Mouse (Mus musculus): ENCODE measurements around the gene Ddx51. TPM values are rescaled to one million over a fixed set of nuclear protein-coding genes. Genes with fewer than 3 reads are reported as not detected.

The Ddx51 gene
- total RNA-seq, 1 experiment from 2014 or later: 4.9 TPM

DNA sequence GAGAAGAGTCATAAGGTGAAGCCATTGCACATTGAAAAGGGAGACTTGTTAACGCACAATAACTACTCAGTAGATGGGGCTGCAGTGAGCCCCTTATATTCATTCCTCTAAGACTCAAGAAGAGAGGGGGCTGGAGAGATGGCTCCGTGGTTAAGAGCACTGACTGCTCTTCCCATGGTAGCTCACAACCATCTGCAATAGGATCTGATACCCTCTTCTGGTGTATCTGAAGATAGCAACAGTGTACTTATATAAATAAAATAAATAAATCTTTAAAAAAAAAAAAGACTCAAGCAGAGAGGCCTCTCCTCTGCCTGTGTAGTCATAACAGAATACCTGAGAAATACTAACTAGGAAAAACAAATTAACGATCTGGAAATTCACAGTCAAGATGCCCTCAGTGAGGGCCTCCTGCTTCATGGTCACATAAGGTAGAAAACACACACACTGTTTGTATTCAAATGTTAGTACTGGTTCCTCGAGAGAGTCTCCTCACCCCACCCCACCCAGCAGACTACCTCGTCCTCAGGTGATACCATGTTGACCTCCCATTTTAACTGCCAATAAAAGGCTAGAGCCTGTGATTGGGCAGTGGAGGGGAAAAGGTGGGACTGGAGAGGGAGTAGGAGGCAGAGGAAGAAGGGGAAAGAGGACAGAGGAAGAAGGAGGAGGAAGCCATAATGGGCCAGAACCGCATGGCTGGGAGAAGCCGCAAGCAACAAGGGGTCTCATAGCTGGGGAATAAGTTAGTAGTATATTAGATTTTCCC lies 14.8 kb upstream of the Ddx51 start:
- no peak for ATAC-seq (replicated peaks in 1 of 2; ENCODE audit: insufficient read depth in 1 of 2, low FRiP score in 2 of 2, low TSS enrichment in 1 of 2, low read depth in 1 of 2, poor library complexity in 2 of 2, severe bottlenecking in 2 of 2)

DNA sequence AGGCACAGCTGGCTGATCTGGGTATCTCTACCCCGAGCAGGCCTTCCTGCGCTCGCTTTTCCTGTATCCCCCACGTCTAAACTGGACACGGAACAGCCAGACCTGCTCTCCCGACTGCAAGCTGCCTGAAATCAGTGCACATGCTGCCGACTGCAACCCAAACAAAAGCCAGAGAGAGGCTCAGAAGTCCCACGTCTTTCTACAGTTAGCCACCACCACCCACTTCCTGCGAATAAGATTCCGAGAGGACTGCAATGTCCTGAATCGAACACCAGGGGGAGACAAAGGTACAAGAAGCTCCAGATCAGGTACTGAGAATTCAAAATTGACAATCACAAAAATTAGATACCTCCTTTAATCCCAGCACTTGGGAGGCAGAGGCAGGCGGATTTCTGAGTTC lies 13.8 kb upstream of the Ddx51 start:
- ATAC-seq (replicated peaks in 1 of 2; ENCODE audit: insufficient read depth in 1 of 2, low FRiP score in 2 of 2, low TSS enrichment in 1 of 2, low read depth in 1 of 2, poor library complexity in 2 of 2, severe bottlenecking in 2 of 2): peak; percentile 66 to 80

GRCm38 (mm10) chr5:110646377-110646776 lies 6.9 kb upstream of the Ddx51 start:
- no peak for ATAC-seq (replicated peaks in 1 of 2; ENCODE audit: insufficient read depth in 1 of 2, low FRiP score in 2 of 2, low TSS enrichment in 1 of 2, low read depth in 1 of 2, poor library complexity in 2 of 2, severe bottlenecking in 2 of 2)

- 0 out of 4 replicates have a peak, but pooled peaks of 1 of the 2 experiments have one; percentile 2 for ATAC-seq (replicated peaks in 1 of 2; ENCODE audit: insufficient read depth in 1 of 2, low FRiP score in 2 of 2, low TSS enrichment in 1 of 2, low read depth in 1 of 2, poor library complexity in 2 of 2, severe bottlenecking in 2 of 2)
These were observed 435 bp downstream of the Ddx51 start for GRCm38 (mm10) chr5:110653686-110654085.

- ATAC-seq (replicated peaks in 1 of 2; ENCODE audit: insufficient read depth in 1 of 2, low FRiP score in 2 of 2, low TSS enrichment in 1 of 2, low read depth in 1 of 2, poor library complexity in 2 of 2, severe bottlenecking in 2 of 2): no peak
These were observed 6.4 kb downstream of the Ddx51 start for GRCm38 (mm10) chr5:110659682-110660081.

DNA sequence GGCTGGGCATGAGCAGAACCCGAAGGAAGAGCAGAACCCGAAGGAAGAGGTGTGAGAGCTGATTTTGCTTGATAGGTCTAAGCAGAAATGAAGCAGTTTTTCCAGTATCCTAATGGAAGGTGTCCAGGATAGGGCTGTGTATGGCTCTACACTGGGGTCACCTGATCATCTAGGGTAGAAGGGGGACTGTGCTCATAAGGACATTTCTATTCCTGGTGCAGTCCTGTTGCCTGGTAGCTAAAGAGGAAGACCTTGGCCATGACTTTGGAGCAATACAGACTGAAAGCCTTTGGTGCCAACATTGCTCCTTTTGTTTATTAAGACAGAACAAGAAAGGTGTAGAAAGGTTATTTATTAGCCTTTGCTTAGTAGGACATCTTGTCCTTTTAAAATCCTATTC lies 10.8 kb downstream of the Ddx51 start:
- no peak for ATAC-seq (replicated peaks in 1 of 2; ENCODE audit: insufficient read depth in 1 of 2, low FRiP score in 2 of 2, low TSS enrichment in 1 of 2, low read depth in 1 of 2, poor library complexity in 2 of 2, severe bottlenecking in 2 of 2)

DNA sequence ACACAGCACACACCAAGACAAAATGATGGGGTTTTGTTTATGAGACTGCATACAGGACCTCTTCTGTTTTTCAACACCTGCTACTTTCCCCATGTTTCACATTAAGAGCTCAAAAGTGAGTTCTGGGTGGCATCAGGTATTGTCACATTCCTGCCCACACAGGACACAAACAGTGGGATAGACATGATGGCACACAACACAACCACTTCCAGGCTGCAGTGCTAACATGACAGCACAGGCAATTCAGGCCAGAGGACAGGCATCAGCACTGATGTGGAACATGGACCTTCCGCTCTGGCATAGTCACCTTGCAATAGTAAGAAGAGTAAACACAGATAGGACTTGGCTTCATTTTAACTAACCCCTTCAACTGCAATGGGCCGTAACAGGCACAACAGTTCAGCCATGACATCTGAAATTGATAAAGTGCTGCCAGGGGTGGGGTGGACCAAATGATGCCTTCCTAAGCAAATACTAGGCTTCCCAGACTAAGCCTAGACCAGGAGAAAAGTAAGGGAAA lies 11.6 kb downstream of the Ddx51 start:
- ATAC-seq (replicated peaks in 1 of 2; ENCODE audit: insufficient read depth in 1 of 2, low FRiP score in 2 of 2, low TSS enrichment in 1 of 2, low read depth in 1 of 2, poor library complexity in 2 of 2, severe bottlenecking in 2 of 2): no peak

DNA sequence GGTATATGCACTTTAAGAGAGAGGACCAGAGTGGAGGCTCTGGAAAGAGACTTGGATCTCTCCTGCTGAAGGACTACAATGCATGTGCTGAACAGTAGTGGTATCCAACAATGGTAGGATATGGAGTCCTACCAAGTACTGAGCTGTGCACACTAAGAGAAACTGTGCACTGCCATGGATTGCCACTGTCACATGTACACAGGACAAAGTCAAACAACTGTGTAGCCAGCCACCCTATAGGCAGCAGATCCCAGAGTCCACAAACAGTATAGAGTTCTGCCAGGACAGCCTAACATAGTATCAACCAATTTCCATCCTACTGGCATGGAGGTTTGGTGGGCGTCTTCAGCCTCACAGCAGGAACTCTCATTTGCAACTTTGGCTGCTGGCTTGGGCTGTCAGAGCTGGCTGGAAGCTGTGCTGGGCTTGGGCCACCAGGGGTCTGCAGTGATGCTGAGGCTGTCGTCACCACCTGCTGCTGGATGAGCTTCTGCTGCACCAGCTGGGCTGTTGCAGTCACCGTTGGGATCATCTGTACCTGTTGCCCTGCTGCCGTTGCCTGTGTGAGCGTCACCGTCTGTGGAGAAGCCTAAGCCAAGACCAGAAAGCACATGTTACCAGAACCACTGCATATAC lies 12.4 kb downstream of the Ddx51 start:
- no peak for ATAC-seq (replicated peaks in 1 of 2; ENCODE audit: insufficient read depth in 1 of 2, low FRiP score in 2 of 2, low TSS enrichment in 1 of 2, low read depth in 1 of 2, poor library complexity in 2 of 2, severe bottlenecking in 2 of 2)

GRCm38 (mm10) chr5:110682041-110682440 lies 28.8 kb downstream of the Ddx51 start:
- ATAC-seq (replicated peaks in 1 of 2; ENCODE audit: insufficient read depth in 1 of 2, low FRiP score in 2 of 2, low TSS enrichment in 1 of 2, low read depth in 1 of 2, poor library complexity in 2 of 2, severe bottlenecking in 2 of 2): no peak

DNA sequence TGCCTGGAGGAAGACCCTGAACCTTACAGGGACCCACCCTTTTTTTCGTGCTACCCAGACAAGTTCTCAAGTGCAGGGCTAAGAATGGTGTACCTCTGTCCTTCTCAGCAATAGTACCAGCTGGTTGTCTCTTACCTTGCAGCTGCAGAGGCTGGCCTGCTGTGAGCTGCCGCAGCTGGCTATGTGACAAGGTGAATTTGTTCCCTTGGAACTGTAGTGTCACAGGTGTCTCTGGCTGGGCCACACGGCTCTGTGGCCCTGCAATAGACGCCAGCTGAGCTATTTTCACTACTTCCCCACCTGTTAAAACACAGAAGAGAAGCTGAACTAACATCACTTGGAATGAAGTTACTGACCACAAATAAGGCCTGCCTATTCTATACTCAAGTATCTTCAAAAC lies 45.4 kb downstream of the Ddx51 start:
- ATAC-seq (replicated peaks in 1 of 2; ENCODE audit: insufficient read depth in 1 of 2, low FRiP score in 2 of 2, low TSS enrichment in 1 of 2, low read depth in 1 of 2, poor library complexity in 2 of 2, severe bottlenecking in 2 of 2): no peak

GRCm38 (mm10) chr5:110704004-110704403 lies 50.8 kb downstream of the Ddx51 start:
- ATAC-seq (replicated peaks in 1 of 2; ENCODE audit: insufficient read depth in 1 of 2, low FRiP score in 2 of 2, low TSS enrichment in 1 of 2, low read depth in 1 of 2, poor library complexity in 2 of 2, severe bottlenecking in 2 of 2): peak; percentile 67 to 88

GRCm38 (mm10) chr5:110709256-110709655 lies 56.0 kb downstream of the Ddx51 start:
- no peak for ATAC-seq (replicated peaks in 1 of 2; ENCODE audit: insufficient read depth in 1 of 2, low FRiP score in 2 of 2, low TSS enrichment in 1 of 2, low read depth in 1 of 2, poor library complexity in 2 of 2, severe bottlenecking in 2 of 2)

Other genes starting within 250 kb of the Ddx51 start
- 16.8 and 20.1 TPM in 2 replicates for gene Fbrsl1, start 204.9 kb upstream of the Ddx51 start, total RNA-seq (2017)
- not detected in 2 replicates for gene Galnt9, start 109.1 kb upstream of the Ddx51 start, total RNA-seq (2017)
- 23.3 and 24.8 TPM in 2 replicates for gene Noc4l, start within 50 bp of the Ddx51 start, total RNA-seq (2017)
- gene Ep400, start 117.3 kb downstream of the Ddx51 start, total RNA-seq (2017): 47.0 and 56.7 TPM in 2 replicates
- gene Pus1, start 127.2 kb downstream of the Ddx51 start, total RNA-seq (2017): 46.0 and 75.6 TPM in 2 replicates
- 15.6 and 24.0 TPM in 2 replicates for gene Ulk1, start 156.6 kb downstream of the Ddx51 start, total RNA-seq (2017)
- gene Hscb, start 186.3 kb downstream of the Ddx51 start, total RNA-seq (2017): 76.1 and 99.3 TPM in 2 replicates
- 37.2 and 42.2 TPM in 2 replicates for gene Chek2, start 186.5 kb downstream of the Ddx51 start, total RNA-seq (2017)
- gene Ttc28, start 226.4 kb downstream of the Ddx51 start, total RNA-seq (2017): 2.3 and 4.8 TPM in 2 replicates

Data from hematopoietic stem cell, adult 5-6 weeks (primary cell).